Mouse (Mus musculus): Measurements from ENCODE around the gene Itgb3bp. TPM values are rescaled to one million over a fixed set of nuclear protein-coding genes. Genes with fewer than 3 reads are reported as not detected.

Itgb3bp gene
- polyA plus RNA-seq, 1 experiment from 2014 or later, result 29.7 TPM

Other genes with a start within 250 kb of the Itgb3bp start
- 19.5 and 20.7 TPM in 2 replicates for gene Alg6, start 214.1 kb downstream of the Itgb3bp start, polyA plus RNA-seq (2016; fragmentation: Nextera tagmentation; extraction: Ambion mirVana)
- gene Efcab7, start 100.6 kb downstream of the Itgb3bp start, polyA plus RNA-seq (2016; fragmentation: Nextera tagmentation; extraction: Ambion mirVana), result 8.8 and 11.0 TPM in 2 replicates
- gene Pgm1, start 399 bp downstream of the Itgb3bp start, polyA plus RNA-seq (2016; fragmentation: Nextera tagmentation; extraction: Ambion mirVana), result 60.2 and 64.7 TPM in 2 replicates
- gene Ror1, start 166.0 kb upstream of the Itgb3bp start, polyA plus RNA-seq (2016; fragmentation: Nextera tagmentation; extraction: Ambion mirVana), result 1.4 TPM in 2 replicates